Mouse (Mus musculus): ENCODE data around the gene Hoxb9. TPM values are rescaled to one million over a fixed set of nuclear protein-coding genes. Genes with fewer than 3 reads are reported as not detected.

Hoxb9 gene
- total RNA-seq (2012; rRNA removed), result 1.2 and 3.3 TPM in 2 replicates

- no peak for DNase-seq (ENCODE audit: low read depth, low spot score)
- H3K27ac ChIP-seq (ENCODE audit: insufficient read depth, low read depth, low read length, poor library complexity, severe bottlenecking), result no peak within 1 kb of the TSS
These were observed at the start of gene Hoxb9 for GRCm38 (mm10) chr11:96270996-96271540. Hoxb9 (plus strand) TSS chr11:96271457.

GRCm38 (mm10) chr11:96223813-96224212 lies 47.4 kb upstream of the Hoxb9 start:
- H3K9me3 ChIP-seq (ENCODE audit: control insufficient read depth, insufficient read depth, low read depth, low read length), result no peaks in the 10 kb centered on the region
- no peak overlapping the region for H3K27ac ChIP-seq (ENCODE audit: insufficient read depth, low read depth, low read length, poor library complexity, severe bottlenecking)
- H3K36me3 ChIP-seq (ENCODE audit: control insufficient read depth, insufficient read depth, low read length, poor library complexity, severe bottlenecking), result no peaks in the 10 kb centered on the region
- no peak overlapping the region for H3K4me3 ChIP-seq (ENCODE audit: insufficient read depth in 1 of 2, low read depth in 1 of 2, low read length in 2 of 2, poor library complexity in 1 of 2, severe bottlenecking in 1 of 2)
- H3K4me1 ChIP-seq (ENCODE audit: control insufficient read depth in 2 of 2, insufficient read depth in 2 of 2, low read length in 2 of 2, poor library complexity in 1 of 2), result no peaks in the 10 kb centered on the region
- no peak overlapping the region for H3K9ac ChIP-seq (ENCODE audit: insufficient read depth, low read depth, low read length, poor library complexity, severe bottlenecking)
- no peak for TF ChIP-seq HCFC1 (IDR thresholded peaks at IDR 0.05; ENCODE audit: borderline replicate concordance, insufficient read depth, low read length)
- TF ChIP-seq ZC3H11A (IDR thresholded peaks at IDR 0.05; ENCODE audit: borderline replicate concordance, low read depth, low read length), result peak; percentile 57; the same call in 1 of the 2 replicates
- peak; percentile 84; the same call in 1 of the 2 replicates for TF ChIP-seq ZNF384 (IDR thresholded peaks at IDR 0.05; ENCODE audit: low read depth, low read length)
- no peak for TF ChIP-seq CHD2 (IDR thresholded peaks at IDR 0.05; ENCODE audit: low read depth, low read length)
- TF ChIP-seq MAFK (IDR thresholded peaks at IDR 0.05; ENCODE audit: insufficient read depth, low read depth, low read length), result no peak
- DNase-seq (ENCODE audit: low read depth, low spot score), result no peak
- in situ Hi-C loops (cut with MboI; ENCODE audit: low sequenced_read_pairs in 2 of 2, unreplicated experiment in 2 of 2), result no loop called here

More at GRCm38 (mm10) chr11:96270996-96271540, at the start of gene Hoxb9:
- Histone ChIP-seq H3K4me1 (ENCODE audit: control insufficient read depth in 2 of 2, insufficient read depth in 2 of 2, low read length in 2 of 2, poor library complexity in 1 of 2) (peaks cover 0 to 8% of the 10 kb centered on the region in 2 experiments; a peak in 2 of 4 replicates), H3K4me3 (ENCODE audit: insufficient read depth in 1 of 2, low read depth in 1 of 2, low read length in 2 of 2, poor library complexity in 1 of 2, severe bottlenecking in 1 of 2) (peak within 1 kb of the TSS; percentile 48 to 50), H3K9me3 (ENCODE audit: control insufficient read depth, insufficient read depth, low read depth, low read length) (no peaks in the 10 kb centered on the region), H3K9ac (ENCODE audit: insufficient read depth, low read depth, low read length, poor library complexity, severe bottlenecking) (peak within 1 kb of the TSS; percentile 55; the same call in 1 of the 2 replicates), H3K36me3 (ENCODE audit: control insufficient read depth, insufficient read depth, low read length, poor library complexity, severe bottlenecking) (no peaks in the 10 kb centered on the region)
- in situ Hi-C loops (cut with MboI; ENCODE audit: low sequenced_read_pairs in 2 of 2, unreplicated experiment in 2 of 2), result no loop called here
- TF ChIP-seq HCFC1 (IDR thresholded peaks at IDR 0.05; ENCODE audit: borderline replicate concordance, insufficient read depth, low read length) (no peak), ZC3H11A (IDR thresholded peaks at IDR 0.05; ENCODE audit: borderline replicate concordance, low read depth, low read length) (no peak), MAFK (IDR thresholded peaks at IDR 0.05; ENCODE audit: insufficient read depth, low read depth, low read length) (no peak), ZNF384 (IDR thresholded peaks at IDR 0.05; ENCODE audit: low read depth, low read length) (no peak), CHD2 (IDR thresholded peaks at IDR 0.05; ENCODE audit: low read depth, low read length) (no peak)

- no peak for TF ChIP-seq MAFK (IDR thresholded peaks at IDR 0.05; ENCODE audit: insufficient read depth, low read depth, low read length)
- TF ChIP-seq ZNF384 (IDR thresholded peaks at IDR 0.05; ENCODE audit: low read depth, low read length), result no peak
- no peak for TF ChIP-seq HCFC1 (IDR thresholded peaks at IDR 0.05; ENCODE audit: borderline replicate concordance, insufficient read depth, low read length)
- no peak for TF ChIP-seq CHD2 (IDR thresholded peaks at IDR 0.05; ENCODE audit: low read depth, low read length)
- TF ChIP-seq ZC3H11A (IDR thresholded peaks at IDR 0.05; ENCODE audit: borderline replicate concordance, low read depth, low read length), result no peak
- no peak overlapping the region for H3K4me3 ChIP-seq (ENCODE audit: insufficient read depth in 1 of 2, low read depth in 1 of 2, low read length in 2 of 2, poor library complexity in 1 of 2, severe bottlenecking in 1 of 2)
- no peak overlapping the region for H3K27ac ChIP-seq (ENCODE audit: insufficient read depth, low read depth, low read length, poor library complexity, severe bottlenecking)
- H3K4me1 ChIP-seq (ENCODE audit: control insufficient read depth in 2 of 2, insufficient read depth in 2 of 2, low read length in 2 of 2, poor library complexity in 1 of 2), result no peaks in the 10 kb centered on the region
- H3K9me3 ChIP-seq (ENCODE audit: control insufficient read depth, insufficient read depth, low read depth, low read length), result no peaks in the 10 kb centered on the region
- no peaks in the 10 kb centered on the region for H3K36me3 ChIP-seq (ENCODE audit: control insufficient read depth, insufficient read depth, low read length, poor library complexity, severe bottlenecking)
- in situ Hi-C loops (cut with MboI; ENCODE audit: low sequenced_read_pairs in 2 of 2, unreplicated experiment in 2 of 2), result no loop called here
- H3K9ac ChIP-seq (ENCODE audit: insufficient read depth, low read depth, low read length, poor library complexity, severe bottlenecking), result no peak overlapping the region
- no peak for DNase-seq (ENCODE audit: low read depth, low spot score)
These were observed 43.6 kb upstream of the Hoxb9 start for GRCm38 (mm10) chr11:96227676-96228075.

GRCm38 (mm10) chr11:96234906-96235305 lies 36.4 kb upstream of the Hoxb9 start:
- DNase-seq (ENCODE audit: low read depth, low spot score), result no peak
- Histone ChIP-seq H3K9me3 (ENCODE audit: control insufficient read depth, insufficient read depth, low read depth, low read length) (no peaks in the 10 kb centered on the region), H3K27ac (ENCODE audit: insufficient read depth, low read depth, low read length, poor library complexity, severe bottlenecking) (no peak overlapping the region), H3K9ac (ENCODE audit: insufficient read depth, low read depth, low read length, poor library complexity, severe bottlenecking) (no peak overlapping the region), H3K36me3 (ENCODE audit: control insufficient read depth, insufficient read depth, low read length, poor library complexity, severe bottlenecking) (no peaks in the 10 kb centered on the region), H3K4me3 (ENCODE audit: insufficient read depth in 1 of 2, low read depth in 1 of 2, low read length in 2 of 2, poor library complexity in 1 of 2, severe bottlenecking in 1 of 2) (no peak overlapping the region), H3K4me1 (ENCODE audit: control insufficient read depth in 2 of 2, insufficient read depth in 2 of 2, low read length in 2 of 2, poor library complexity in 1 of 2) (no peaks in the 10 kb centered on the region)
- TF ChIP-seq HCFC1 (IDR thresholded peaks at IDR 0.05; ENCODE audit: borderline replicate concordance, insufficient read depth, low read length) (no peak), ZNF384 (IDR thresholded peaks at IDR 0.05; ENCODE audit: low read depth, low read length) (no peak), ZC3H11A (IDR thresholded peaks at IDR 0.05; ENCODE audit: borderline replicate concordance, low read depth, low read length) (peak; percentile 58; the same call in 1 of the 2 replicates), MAFK (IDR thresholded peaks at IDR 0.05; ENCODE audit: insufficient read depth, low read depth, low read length) (no peak), CHD2 (IDR thresholded peaks at IDR 0.05; ENCODE audit: low read depth, low read length) (no peak)
- in situ Hi-C loops (cut with MboI; ENCODE audit: low sequenced_read_pairs in 2 of 2, unreplicated experiment in 2 of 2), result loop anchor here (5.0 to 10.0 kb wide), 3 partner anchors 83 to 143 kb away; no protein-coding TSS in a partner anchor

Measured in ES-E14 (cell line).